Mouse (Mus musculus) megakaryocyte, embryonic 14.5 days (primary cell): Measurements from ENCODE around the gene Nek5.

Experiments
- FLI1 ChIP-seq: IDR thresholded peaks from 2 replicates; pipeline ENCODE4 v1.6.1; 2012; ENCODE audit warnings: low read length, inconsistent platforms, mixed read lengths
- GATA1 ChIP-seq: IDR thresholded peaks from 3 replicates; pipeline ENCODE4 v1.6.1; 2012; ENCODE audit warnings: mixed read lengths, low read length, inconsistent platforms, borderline replicate concordance

GRCm38 (mm10) chr8:22058368-22058767, 66.5 kb downstream of the Nek5 start:
- TF ChIP-seq FLI1 (no peak), GATA1 (no peak)
